Mouse (Mus musculus): ENCODE measurements at regions not wholly inside any gene's neighbourhood (a gene's known extent, or its start where the extent isn't known, plus 50 kb on each side); places are given as distances from the start of the nearest gene placed in this dataset.

DNA sequence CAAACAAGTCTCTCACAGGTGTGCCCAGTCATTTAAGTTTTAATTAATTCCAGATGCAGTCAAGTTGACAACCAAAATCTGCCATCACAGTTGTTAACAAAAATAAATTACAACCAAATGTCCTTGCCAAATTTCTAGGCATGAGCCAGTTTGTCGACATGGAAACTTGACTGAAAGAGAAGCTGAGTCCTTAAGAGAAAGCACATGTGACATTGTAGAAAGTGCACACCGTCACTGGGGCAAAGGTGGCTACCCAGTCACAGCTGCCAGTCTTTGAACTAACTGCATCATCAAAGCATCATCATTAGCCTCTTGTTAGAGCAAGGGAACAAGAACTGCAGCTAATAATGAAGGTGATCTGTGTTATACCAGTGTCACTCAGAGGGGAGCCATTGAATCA lies 62.9 kb upstream of the Ccn6 start:
- intact Hi-C loops (cut with DNase I), result no loop called here
- DNase-seq, result no peak

DNA sequence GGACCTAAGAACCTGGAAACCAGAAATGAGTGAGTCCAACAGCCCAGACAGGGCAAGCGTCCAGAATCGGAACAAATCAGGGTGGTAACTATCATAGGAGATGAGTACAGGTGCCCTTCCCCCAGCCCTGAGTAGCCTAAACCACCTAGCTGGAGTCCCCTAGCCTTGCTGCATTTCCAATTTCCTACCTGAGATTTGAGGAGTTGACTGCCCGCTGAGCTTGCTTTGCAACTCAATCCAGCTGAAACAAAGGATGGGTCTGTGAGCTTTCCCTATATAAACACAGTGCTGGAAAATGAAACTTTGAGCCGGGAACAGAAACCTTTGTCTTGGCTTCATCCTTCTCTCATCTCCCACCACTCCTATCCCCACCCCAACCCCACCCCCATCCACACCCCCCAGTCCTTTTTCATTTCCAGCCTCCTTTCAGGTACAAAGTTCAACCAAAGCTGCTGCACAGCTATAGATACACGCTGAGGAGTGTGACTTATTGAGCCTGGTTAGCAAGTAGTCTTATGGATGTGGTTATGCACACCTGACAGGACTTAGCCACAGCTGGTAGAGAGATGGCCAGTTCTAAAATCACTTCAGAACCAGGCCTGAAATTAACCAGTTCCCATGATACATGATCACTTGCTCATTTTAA lies 61.0 kb upstream of the Ccn6 start:
- no peak for DNase-seq
- intact Hi-C loops (cut with DNase I), result no loop called here

- DNase-seq, result no peak
- intact Hi-C loops (cut with DNase I), result no loop called here
These were observed 57.4 kb upstream of the Ccn6 start for GRCm38 (mm10) chr10:39221028-39221427.

DNA sequence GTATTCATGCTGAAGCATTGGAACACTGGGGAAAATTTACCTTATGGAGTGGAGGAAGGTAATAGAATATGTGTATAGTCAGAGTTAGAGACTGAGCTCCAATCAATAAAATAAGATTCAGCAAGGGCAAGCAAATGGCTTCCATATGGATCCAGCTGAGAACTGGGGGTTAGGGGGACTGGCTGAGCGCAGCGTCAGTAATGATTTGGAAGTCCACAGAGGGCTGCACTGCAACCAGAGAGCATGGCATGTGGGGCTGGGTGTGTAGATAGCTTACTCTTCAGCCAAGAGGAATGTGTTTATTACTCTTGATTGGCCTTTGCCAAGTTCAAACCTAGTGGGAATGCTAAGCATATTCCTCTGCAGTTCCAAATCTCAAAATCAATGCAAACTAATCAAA lies 55.8 kb upstream of the Ccn6 start:
- intact Hi-C loops (cut with DNase I), result no loop called here
- DNase-seq, result no peak

- intact Hi-C loops (cut with DNase I), result no loop called here
- no peak for DNase-seq
These were observed 54.6 kb upstream of the Ccn6 start for GRCm38 (mm10) chr10:39218151-39218550.

- intact Hi-C loops (cut with DNase I), result no loop called here
These were observed 52.7 kb upstream of the Ccn6 start for GRCm38 (mm10) chr10:39216142-39216904.

DNA sequence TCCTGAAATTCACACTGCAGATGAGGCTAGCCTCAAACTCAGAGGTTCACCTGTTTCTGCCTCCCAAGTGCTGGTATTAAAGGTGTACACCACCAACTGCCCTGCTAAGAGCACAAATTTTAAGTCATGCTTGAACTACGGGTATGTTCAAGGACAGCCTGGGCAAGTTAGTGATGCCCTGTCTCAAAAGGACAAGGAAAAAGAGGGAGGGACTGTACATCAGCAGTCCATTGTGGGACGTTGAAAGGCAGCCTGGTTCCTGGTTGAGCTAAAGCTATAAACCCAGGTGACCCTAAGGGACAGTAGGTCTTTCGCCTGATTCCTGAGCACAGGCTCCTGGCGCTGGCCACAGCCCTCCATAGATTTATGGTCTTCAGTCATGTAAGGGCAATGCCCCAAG lies 51.0 kb upstream of the Ccn6 start:
- DNase-seq, result no peak
- intact Hi-C loops (cut with DNase I), result no loop called here

More at GRCm38 (mm10) chr10:39216142-39216904, 52.7 kb upstream of the Ccn6 start:
- DNase-seq, result no peak

Data from left cerebral cortex, postnatal 4 days (tissue).